Mouse (Mus musculus): ENCODE data around the gene Ylpm1.

- TF ChIP-seq CTCF (IDR thresholded peaks at IDR 0.05; ENCODE audit: low read depth, low read length), result no peak
- TF ChIP-seq POLR2A (IDR thresholded peaks at IDR 0.05; ENCODE audit: extremely low read depth, insufficient read depth, low read length), result no peak
Measured at GRCm38 (mm10) chr12:85101001-85101400, 104.9 kb downstream of the Ylpm1 start.
